Mouse (Mus musculus) heart, embryonic 11.5 days (tissue): Measurements from ENCODE around the gene Brd9. TPM values are rescaled to one million over a fixed set of nuclear protein-coding genes. Genes with fewer than 3 reads are reported as not detected.

ENCODE experiments used
- ATAC-seq: fragments of 200-750 bp; cut with Nextera tagmentation; replicated peaks from 2 replicates; pipeline ENCODE4 v1.8.0; 2017; ENCODE audit warnings: moderate library complexity; ENCODE audit not compliant: insufficient number of reproducible peaks, low FRiP score, low TSS enrichment
- H3K27ac ChIP-seq: fragments of 300-500 bp; sonication (generic); 2 replicates; pipeline ENCODE4 v1.5.1; 2014; ENCODE audit warnings: mild to moderate bottlenecking, low read depth, low read length
- H3K27me3 ChIP-seq: fragments of 300-500 bp; sonication (generic); 2 replicates; pipeline ENCODE4 v1.6.1; 2014; ENCODE audit warnings: mild to moderate bottlenecking, low read length, mixed read lengths; ENCODE audit not compliant: control insufficient read depth, insufficient read depth
- H3K36me3 ChIP-seq: fragments of 300-500 bp; sonication (generic); 2 replicates; pipeline ENCODE4 v1.6.1; 2014; ENCODE audit warnings: mild to moderate bottlenecking, low read length, moderate library complexity, mixed read lengths; ENCODE audit not compliant: control insufficient read depth, insufficient read depth
- H3K4me1 ChIP-seq: fragments of 300-500 bp; sonication (generic); 2 replicates; pipeline ENCODE4 v1.6.1; 2014; ENCODE audit warnings: low read length; ENCODE audit not compliant: control insufficient read depth, insufficient read depth
- H3K4me2 ChIP-seq: fragments of 300-500 bp; sonication (generic); 2 replicates; pipeline ENCODE4 v1.6.1; 2014; ENCODE audit warnings: mild to moderate bottlenecking, moderate library complexity
- H3K4me3 ChIP-seq: fragments of 300-500 bp; sonication (generic); 2 replicates; pipeline ENCODE4 v1.5.1; 2014; ENCODE audit warnings: low read depth, low read length
- H3K9ac ChIP-seq: fragments of 300-500 bp; sonication (generic); 2 replicates; pipeline ENCODE4 v1.6.1; 2014; ENCODE audit warnings: mild to moderate bottlenecking, low read depth, low read length, moderate library complexity
- H3K9me3 ChIP-seq: fragments of 300-500 bp; sonication (generic); replicated peaks from 2 replicates; pipeline ENCODE4 v1.6.1; 2016; ENCODE audit warnings: low read length; ENCODE audit not compliant: control insufficient read depth
- WGBS: fragments of 180-500 bp; shearing (Covaris S2); extraction: QIAGEN DNeasy Blood & Tissue Kit; methylation state at CpG from one replicate; pipeline ENCODE4 v1.1.7; 2014; ENCODE audit not compliant: insufficient replicate concordance; 5-methylcytosine and 5-hydroxymethylcytosine counted together
- polyA plus RNA-seq: library from polyadenylated mRNA; unstranded; fragments of >200 nt; fragmentation: Nextera tagmentation; extraction: Ambion mirVana; gene quantifications from 2 replicates; pipeline ENCODE4 v1.2.1, GENCODE M21; 2014

Brd9 gene
- polyA plus RNA-seq: 41.7 and 47.0 TPM in 2 replicates

DNA sequence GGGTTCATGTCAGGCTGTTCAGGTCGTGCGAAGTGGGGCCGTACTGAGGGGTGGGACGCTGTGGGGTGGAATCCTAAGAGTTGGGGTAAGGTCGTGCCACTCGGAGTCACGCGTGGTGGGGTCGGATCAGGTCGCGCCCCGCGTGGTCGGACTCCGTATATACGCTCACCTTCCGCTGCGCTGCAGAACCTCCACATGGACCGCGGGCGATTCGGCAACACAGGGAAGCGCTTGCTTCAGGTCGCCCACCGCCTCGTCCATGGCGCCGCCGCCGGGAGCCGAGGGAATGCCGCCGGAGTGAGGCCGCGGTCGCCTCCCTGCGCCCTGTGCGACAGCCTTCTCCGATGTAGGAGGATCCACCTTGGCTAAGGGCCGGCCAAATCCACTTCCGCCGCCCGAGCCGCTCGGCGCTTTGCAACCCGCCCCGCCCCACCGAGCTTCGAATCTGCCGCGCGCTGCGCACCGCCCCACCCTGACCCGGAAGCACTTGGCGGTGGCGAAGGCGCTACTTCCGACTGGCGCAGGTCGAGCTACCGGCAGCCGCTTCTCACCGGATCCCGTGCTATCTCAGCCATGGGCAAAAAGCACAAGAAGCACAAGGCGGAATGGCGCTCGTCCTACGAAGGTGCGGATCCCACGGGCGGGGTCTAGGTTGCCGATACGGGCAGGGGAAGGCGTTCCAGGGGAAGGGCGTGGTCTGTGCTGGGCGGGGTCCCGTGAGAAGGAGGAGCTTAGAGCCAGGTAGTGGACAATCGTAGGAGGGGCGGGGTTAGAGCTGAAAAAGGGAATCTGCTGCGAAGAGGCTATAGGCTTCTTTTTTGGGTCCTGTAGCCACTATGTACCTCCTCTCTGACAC lies at the start of gene Brd9, which contains the start of gene Trip13:
Brd9 (plus strand) TSS at position 491 of the 856 bp plus-strand sequence.
Trip13 (minus strand) TSS at position 464 of the 856 bp plus-strand sequence.
- Histone ChIP-seq H3K36me3 (peaks cover 8% of the 10 kb centered on the region), H3K4me1 (peaks cover 8% of the 10 kb centered on the region), H3K27me3 (no peaks in the 10 kb centered on the region), H3K9me3 (no peaks in the 10 kb centered on the region), H3K4me3 (peak within 1 kb of the TSS; percentile 74), H3K27ac (peak within 1 kb of the TSS; percentile 90), H3K9ac (peak within 1 kb of the TSS; percentile 85), H3K4me2 (peak within 1 kb of the TSS; percentile 70)
- under 1% methylated on average over 79 of the region's 82 CpGs for WGBS
- ATAC-seq: peak; percentile 96

DNA sequence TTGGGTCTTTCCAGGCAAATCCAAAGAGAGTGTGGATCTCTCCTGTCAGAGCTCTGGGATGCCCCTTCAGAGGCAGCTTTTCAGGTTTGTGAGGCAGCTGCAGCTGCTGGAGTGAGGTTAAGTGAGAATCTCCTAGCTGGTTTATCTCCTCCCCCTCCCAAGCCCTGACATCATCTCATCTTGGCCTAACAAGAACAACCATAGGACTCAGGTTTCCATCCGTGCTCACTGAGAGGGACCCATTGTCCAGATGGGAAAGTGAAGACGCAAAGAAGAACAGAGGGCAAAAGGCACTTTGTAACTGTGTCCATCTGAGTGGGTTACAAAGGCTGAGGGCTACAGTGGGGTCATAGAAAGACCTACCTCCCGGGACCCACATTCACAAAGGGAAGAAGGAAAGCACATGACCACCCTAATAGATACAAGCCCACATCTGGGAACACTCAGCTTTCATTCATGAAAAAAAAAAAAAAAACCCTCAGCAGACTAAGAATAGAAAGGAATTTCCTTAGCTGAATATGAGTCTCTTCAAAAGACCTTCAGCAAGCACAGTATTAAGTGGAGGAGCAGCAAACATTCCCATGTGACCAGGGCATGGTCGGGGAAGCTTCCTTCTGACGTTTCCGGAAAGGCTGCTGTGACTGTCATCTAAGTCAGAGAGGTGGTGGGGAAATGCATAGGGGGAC lies 45.0 kb upstream of the Brd9 start:
- H3K4me2 ChIP-seq: no peak overlapping the region
- no peaks in the 10 kb centered on the region for H3K4me1 ChIP-seq
- H3K9ac ChIP-seq: no peak overlapping the region
- H3K4me3 ChIP-seq: no peak overlapping the region
- H3K27me3 ChIP-seq: no peaks in the 10 kb centered on the region
- WGBS: 33% methylated on average over 6 of the region's 6 CpGs
- no peak overlapping the region for H3K27ac ChIP-seq
- ATAC-seq: no peak; the same call in 1 of the 2 replicates
- no peaks in the 10 kb centered on the region for H3K36me3 ChIP-seq
- peaks cover 2% of the 10 kb centered on the region; the same call in 1 of the 2 replicates for H3K9me3 ChIP-seq

DNA sequence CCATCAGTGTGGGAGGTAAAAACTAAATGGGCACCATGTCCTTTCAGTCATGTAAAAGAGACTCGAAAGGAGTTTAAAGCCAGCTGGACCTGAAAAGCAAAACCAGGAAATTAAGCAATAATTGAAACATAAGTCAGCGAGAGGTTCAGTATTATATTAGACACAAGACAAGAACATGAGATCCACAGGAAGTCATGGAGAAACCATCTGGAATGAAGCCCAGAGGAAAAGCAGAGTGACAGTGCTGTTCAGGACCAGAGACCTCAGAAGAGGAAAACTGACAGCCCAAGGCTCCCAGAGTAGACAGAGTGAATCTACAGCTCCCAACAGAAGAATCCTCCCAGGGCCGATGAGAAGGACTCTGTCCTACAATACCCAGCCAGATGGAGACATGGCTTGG lies 40.0 kb upstream of the Brd9 start:
- no peak for ATAC-seq

DNA sequence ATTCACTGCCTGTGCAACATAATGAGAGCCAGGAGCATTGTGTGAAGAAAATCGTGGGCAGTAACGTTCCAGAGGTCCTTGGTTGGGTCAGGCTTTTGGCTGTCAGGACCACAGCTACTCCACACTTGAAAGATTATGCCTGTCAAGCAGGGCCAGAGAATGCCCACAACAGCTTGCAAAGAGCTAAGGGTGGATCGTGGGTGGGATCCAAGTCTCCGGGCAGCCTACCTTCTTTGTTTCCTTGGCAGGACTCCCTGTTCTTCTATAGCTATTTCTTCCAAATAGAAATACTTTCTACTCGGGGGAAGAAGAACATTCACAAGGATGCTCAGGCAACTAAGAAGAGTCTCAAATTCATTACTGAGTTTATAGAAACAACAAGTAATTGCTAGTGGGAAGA lies 30.5 kb upstream of the Brd9 start:
- no peaks in the 10 kb centered on the region for H3K27me3 ChIP-seq
- no peaks in the 10 kb centered on the region for H3K9me3 ChIP-seq
- no peaks in the 10 kb centered on the region for H3K4me1 ChIP-seq
- H3K4me2 ChIP-seq: no peak overlapping the region
- no peak overlapping the region for H3K27ac ChIP-seq
- H3K4me3 ChIP-seq: no peak overlapping the region
- WGBS: 87% methylated on average over 5 of the region's 5 CpGs
- no peak for ATAC-seq
- H3K9ac ChIP-seq: no peak overlapping the region
- no peaks in the 10 kb centered on the region for H3K36me3 ChIP-seq

More for the DNA sequence above, 40.0 kb upstream of the Brd9 start:
- Histone ChIP-seq H3K36me3 (no peaks in the 10 kb centered on the region), H3K4me3 (no peak overlapping the region), H3K9ac (no peak overlapping the region), H3K4me1 (no peaks in the 10 kb centered on the region), H3K27ac (no peak overlapping the region), H3K27me3 (no peaks in the 10 kb centered on the region), H3K4me2 (no peak overlapping the region), H3K9me3 (peaks cover 2% of the 10 kb centered on the region; the same call in 1 of the 2 replicates)
- WGBS: 81% methylated on average over 3 of the region's 3 CpGs

DNA sequence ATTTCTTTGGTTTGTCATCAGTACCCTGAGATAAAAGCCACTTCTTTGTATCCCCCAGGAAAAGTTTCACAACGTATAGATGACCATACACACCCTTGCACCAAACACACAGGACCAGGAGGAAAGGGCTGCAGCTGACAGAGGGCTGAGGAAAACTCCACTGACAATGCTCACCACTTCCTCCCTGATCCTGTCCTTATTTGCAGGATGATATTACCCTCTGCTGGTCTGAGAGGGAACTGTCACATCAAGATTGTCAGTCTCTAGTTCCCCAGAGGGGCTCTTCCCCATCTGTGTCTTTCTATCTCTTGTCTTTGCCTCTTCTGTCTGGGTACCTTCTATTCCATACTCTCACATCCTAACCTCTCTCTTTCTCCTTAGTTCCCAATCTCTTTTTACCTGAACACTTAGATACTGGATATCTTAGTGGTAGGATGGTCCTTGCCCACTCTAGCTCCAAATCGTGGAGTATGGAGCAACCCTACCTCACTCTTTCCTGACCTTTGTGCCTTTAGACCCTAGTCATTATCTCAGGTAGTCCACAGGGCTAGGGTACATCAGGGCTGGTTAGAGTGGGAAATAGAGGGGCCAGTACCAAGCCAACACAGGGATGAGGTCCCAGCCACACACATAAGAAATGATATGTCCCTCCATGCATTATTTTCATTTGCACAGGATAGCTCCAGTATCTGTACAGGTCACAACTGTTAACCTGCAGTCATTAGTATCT lies 29.8 kb upstream of the Brd9 start:
- Histone ChIP-seq H3K36me3 (peaks cover 3% of the 10 kb centered on the region; the same call in 1 of the 2 replicates), H3K27ac (no peak overlapping the region), H3K4me2 (no peak overlapping the region), H3K4me3 (no peak overlapping the region), H3K9ac (no peak overlapping the region), H3K9me3 (no peaks in the 10 kb centered on the region), H3K4me1 (no peaks in the 10 kb centered on the region), H3K27me3 (no peaks in the 10 kb centered on the region)
- 69% methylated on average over 2 of the region's 2 CpGs for WGBS
- ATAC-seq: no peak

DNA sequence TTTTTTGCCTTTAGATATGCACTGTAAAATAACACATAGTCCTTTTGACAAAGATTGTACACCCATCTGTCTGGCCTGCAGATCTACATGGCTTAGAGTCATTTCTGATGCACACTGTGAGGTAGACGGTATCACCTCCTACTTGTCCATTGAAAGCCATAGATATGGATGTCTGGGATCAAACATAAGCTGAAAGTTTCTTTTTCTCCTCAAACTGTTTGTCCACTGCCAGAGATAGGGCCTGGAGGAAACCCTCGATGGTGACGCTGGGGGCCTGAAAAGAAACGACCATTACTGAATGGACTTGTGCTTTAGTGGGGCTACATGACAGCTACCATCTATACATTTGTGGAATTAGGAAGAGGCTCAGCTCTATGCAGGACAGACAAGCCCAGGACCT lies 24.5 kb upstream of the Brd9 start:
- Histone ChIP-seq H3K9ac (no peak overlapping the region), H3K4me1 (no peaks in the 10 kb centered on the region), H3K9me3 (no peaks in the 10 kb centered on the region), H3K27ac (no peak overlapping the region), H3K36me3 (peaks cover 14% of the 10 kb centered on the region), H3K27me3 (no peaks in the 10 kb centered on the region), H3K4me3 (no peak overlapping the region), H3K4me2 (no peak overlapping the region)
- WGBS: 88% methylated on average over 4 of the region's 4 CpGs
- ATAC-seq: no peak

DNA sequence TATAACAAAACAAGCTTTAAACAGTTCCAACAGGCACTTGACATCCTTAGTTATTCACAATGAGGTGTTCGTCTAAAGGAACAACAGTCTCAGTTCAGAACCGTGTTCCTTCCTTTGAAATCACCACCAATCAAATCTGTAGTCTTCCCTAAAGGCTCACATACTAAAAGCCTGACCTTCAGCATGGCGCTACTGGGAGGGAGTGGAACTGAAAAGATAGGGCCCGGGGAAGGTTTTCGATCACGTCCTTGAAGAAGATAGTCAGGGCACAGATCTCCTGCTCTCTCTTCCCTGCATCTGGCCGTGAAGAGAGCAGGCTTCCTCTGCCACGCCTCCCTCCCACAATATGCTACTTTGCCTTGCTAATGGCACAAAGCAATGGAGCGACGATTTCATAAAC lies 5.4 kb upstream of the Brd9 start:
- 0 out of 2 replicates have a peak, but pooled peaks cover 2% of the 10 kb centered on the region for H3K4me1 ChIP-seq
- no peak overlapping the region for H3K27ac ChIP-seq
- no peak for ATAC-seq
- 88% methylated on average over 10 of the region's 10 CpGs for WGBS
- no peak overlapping the region for H3K4me3 ChIP-seq
- no peak overlapping the region for H3K4me2 ChIP-seq
- H3K36me3 ChIP-seq: peaks cover 28% of the 10 kb centered on the region
- no peak overlapping the region for H3K9ac ChIP-seq
- H3K9me3 ChIP-seq: no peaks in the 10 kb centered on the region
- H3K27me3 ChIP-seq: no peaks in the 10 kb centered on the region

DNA sequence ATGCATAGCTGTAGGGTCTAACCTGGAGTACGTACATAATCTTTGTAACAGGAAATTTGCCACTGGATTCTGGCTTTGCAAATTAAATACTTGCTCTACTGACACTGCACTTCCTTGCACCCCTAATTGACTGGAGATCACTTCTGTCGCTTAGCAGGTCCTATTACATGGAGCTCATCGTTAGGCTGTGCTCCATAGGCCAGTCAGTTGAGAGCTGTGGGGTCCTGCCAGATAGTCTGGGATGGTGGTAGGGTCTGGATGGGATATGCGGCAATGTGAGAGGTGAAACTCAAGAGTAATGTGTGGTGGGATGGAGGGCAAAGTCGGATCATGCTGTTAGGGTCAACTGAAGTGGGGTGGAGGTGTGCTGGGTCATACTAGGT lies 682 bp upstream of the Brd9 start:
- peak overlapping the region; percentile 74 for H3K4me3 ChIP-seq
- 11% methylated on average over 5 of the region's 5 CpGs for WGBS
- H3K9me3 ChIP-seq: no peaks in the 10 kb centered on the region
- H3K27me3 ChIP-seq: no peaks in the 10 kb centered on the region
- H3K27ac ChIP-seq: no peak overlapping the region
- peak overlapping the region; percentile 70 for H3K4me2 ChIP-seq
- peak overlapping the region; percentile 85 for H3K9ac ChIP-seq
- peak; percentile 36 for ATAC-seq
- H3K36me3 ChIP-seq: peaks cover 6% of the 10 kb centered on the region
- peaks cover 8% of the 10 kb centered on the region for H3K4me1 ChIP-seq
